Mouse (Mus musculus): Measurements from ENCODE around the gene Hpf1. TPM values are rescaled to one million over a fixed set of nuclear protein-coding genes. Genes with fewer than 3 reads are reported as not detected.

The Hpf1 gene
- polyA plus RNA-seq, 2 experiments, result 54.9 to 94.5 TPM

DNA sequence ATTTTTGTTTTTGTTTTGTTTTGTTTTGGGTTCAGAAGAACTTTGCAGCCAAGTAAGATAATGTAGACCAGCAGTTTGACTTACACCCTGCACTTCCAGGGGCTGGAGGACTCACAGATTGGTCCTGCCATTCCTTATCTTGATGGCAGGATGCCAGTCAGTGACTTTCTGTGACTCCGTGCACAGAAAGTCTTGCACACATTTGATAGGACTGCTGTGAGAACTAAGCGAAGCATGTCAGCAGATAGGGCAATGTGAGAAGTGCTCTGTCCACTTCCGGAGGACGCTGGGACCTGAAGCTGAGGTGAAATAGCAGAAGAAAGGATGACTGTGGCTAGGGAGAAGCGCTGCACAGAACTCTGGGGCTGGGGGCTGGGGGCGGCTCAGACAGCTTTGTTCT, 5.7 kb downstream of the Hpf1 start:
- Histone ChIP-seq H3K9ac (ENCODE audit: low read depth, low read length, severe bottlenecking) (no peak overlapping the region), H3K27me3 (ENCODE audit: control insufficient read depth, insufficient read depth, low read length) (no peaks in the 10 kb centered on the region), H3K4me2 (replicated peaks; ENCODE audit: low read depth, low read length, severe bottlenecking) (no peak overlapping the region), H3K9me3 (ENCODE audit: control insufficient read depth, low read length) (no peaks in the 10 kb centered on the region), H3K4me1 (ENCODE audit: control insufficient read depth, insufficient read depth, low read length) (peaks cover 11% of the 10 kb centered on the region), H3K36me3 (ENCODE audit: control insufficient read depth, insufficient read depth, low read length) (peaks cover 16% of the 10 kb centered on the region; the same call in 1 of the 2 replicates), H3K27ac (replicated peaks; ENCODE audit: low read depth, low read length) (0 out of 2 replicates have a peak overlapping the region, but pooled peaks have one; percentile 13), H3K4me3 (replicated peaks; ENCODE audit: low read length) (no peak overlapping the region)
- no peak for DNase-seq (ENCODE audit: low spot score)
- 86% methylated on average over 6 of the region's 6 CpGs for WGBS
- no peak for ATAC-seq (ENCODE audit: low FRiP score, low read depth)
- TF ChIP-seq POLR2A (IDR thresholded peaks at IDR 0.05; ENCODE audit: borderline replicate concordance, extremely low read depth, insufficient read depth, insufficient read length), result no peak

GRCm38 (mm10) chr8:60900147-60900546, 9.9 kb downstream of the Hpf1 start:
- Histone ChIP-seq H3K4me3 (replicated peaks; ENCODE audit: low read length) (no peak overlapping the region), H3K36me3 (ENCODE audit: control insufficient read depth, insufficient read depth, low read length) (peaks cover 21% of the 10 kb centered on the region), H3K9me3 (ENCODE audit: control insufficient read depth, low read length) (no peaks in the 10 kb centered on the region), H3K27ac (replicated peaks; ENCODE audit: low read depth, low read length) (no peak overlapping the region), H3K4me1 (ENCODE audit: control insufficient read depth, insufficient read depth, low read length) (no peaks in the 10 kb centered on the region), H3K4me2 (replicated peaks; ENCODE audit: low read depth, low read length, severe bottlenecking) (no peak overlapping the region), H3K9ac (ENCODE audit: low read depth, low read length, severe bottlenecking) (no peak overlapping the region), H3K27me3 (ENCODE audit: control insufficient read depth, insufficient read depth, low read length) (no peaks in the 10 kb centered on the region)
- no peak for TF ChIP-seq POLR2A (IDR thresholded peaks at IDR 0.05; ENCODE audit: borderline replicate concordance, extremely low read depth, insufficient read depth, insufficient read length)
- no peak for ATAC-seq (ENCODE audit: low FRiP score, low read depth)
- DNase-seq (ENCODE audit: low spot score), result no peak
- WGBS, result 82% methylated on average over 9 of the region's 9 CpGs

- Histone ChIP-seq H3K9ac (ENCODE audit: low read depth, low read length, severe bottlenecking) (no peak overlapping the region), H3K36me3 (ENCODE audit: control insufficient read depth, insufficient read depth, low read length) (peaks cover 26% of the 10 kb centered on the region), H3K9me3 (ENCODE audit: control insufficient read depth, low read length) (no peaks in the 10 kb centered on the region), H3K27me3 (ENCODE audit: control insufficient read depth, insufficient read depth, low read length) (no peaks in the 10 kb centered on the region), H3K4me2 (replicated peaks; ENCODE audit: low read depth, low read length, severe bottlenecking) (no peak overlapping the region), H3K4me1 (ENCODE audit: control insufficient read depth, insufficient read depth, low read length) (no peaks in the 10 kb centered on the region), H3K27ac (replicated peaks; ENCODE audit: low read depth, low read length) (no peak overlapping the region), H3K4me3 (replicated peaks; ENCODE audit: low read length) (no peak overlapping the region)
- WGBS, result 71% methylated on average over 4 of the region's 4 CpGs
- no peak for DNase-seq (ENCODE audit: low spot score)
- no peak for ATAC-seq (ENCODE audit: low FRiP score, low read depth)
- TF ChIP-seq POLR2A (IDR thresholded peaks at IDR 0.05; ENCODE audit: borderline replicate concordance, extremely low read depth, insufficient read depth, insufficient read length), result no peak
These were observed 21.9 kb downstream of the Hpf1 start for GRCm38 (mm10) chr8:60912081-60912480.

GRCm38 (mm10) chr8:60912554-60912953, 22.3 kb downstream of the Hpf1 start:
- no peak overlapping the region for H3K4me2 ChIP-seq (replicated peaks; ENCODE audit: low read depth, low read length, severe bottlenecking)
- no peak for ATAC-seq (ENCODE audit: low FRiP score, low read depth)

GRCm38 (mm10) chr8:60919069-60919468, 28.9 kb downstream of the Hpf1 start:
- no peaks in the 10 kb centered on the region for H3K4me1 ChIP-seq (ENCODE audit: control insufficient read depth, insufficient read depth, low read length)
- no peak overlapping the region for H3K4me3 ChIP-seq (replicated peaks; ENCODE audit: low read length)
- no peak overlapping the region for H3K9ac ChIP-seq (ENCODE audit: low read depth, low read length, severe bottlenecking)
- no peaks in the 10 kb centered on the region for H3K27me3 ChIP-seq (ENCODE audit: control insufficient read depth, insufficient read depth, low read length)
- no peak for DNase-seq (ENCODE audit: low spot score)
- TF ChIP-seq POLR2A (IDR thresholded peaks at IDR 0.05; ENCODE audit: borderline replicate concordance, extremely low read depth, insufficient read depth, insufficient read length), result no peak
- no peak for ATAC-seq (ENCODE audit: low FRiP score, low read depth)
- no peak overlapping the region for H3K4me2 ChIP-seq (replicated peaks; ENCODE audit: low read depth, low read length, severe bottlenecking)
- H3K27ac ChIP-seq (replicated peaks; ENCODE audit: low read depth, low read length), result no peak overlapping the region
- H3K9me3 ChIP-seq (ENCODE audit: control insufficient read depth, low read length), result no peaks in the 10 kb centered on the region
- 84% methylated on average over 3 of the region's 3 CpGs for whole genome bisulfite sequencing
- H3K36me3 ChIP-seq (ENCODE audit: control insufficient read depth, insufficient read depth, low read length), result peaks cover 10% of the 10 kb centered on the region

More at GRCm38 (mm10) chr8:60912554-60912953, 22.3 kb downstream of the Hpf1 start:
- H3K36me3 ChIP-seq (ENCODE audit: control insufficient read depth, insufficient read depth, low read length), result peaks cover 24% of the 10 kb centered on the region
- no peak for DNase-seq (ENCODE audit: low spot score)
- H3K4me1 ChIP-seq (ENCODE audit: control insufficient read depth, insufficient read depth, low read length), result no peaks in the 10 kb centered on the region
- no peak overlapping the region for H3K9ac ChIP-seq (ENCODE audit: low read depth, low read length, severe bottlenecking)
- H3K9me3 ChIP-seq (ENCODE audit: control insufficient read depth, low read length), result no peaks in the 10 kb centered on the region
- 53% methylated on average over 10 of the region's 10 CpGs for WGBS
- no peak for TF ChIP-seq POLR2A (IDR thresholded peaks at IDR 0.05; ENCODE audit: borderline replicate concordance, extremely low read depth, insufficient read depth, insufficient read length)
- no peak overlapping the region for H3K4me3 ChIP-seq (replicated peaks; ENCODE audit: low read length)
- no peaks in the 10 kb centered on the region for H3K27me3 ChIP-seq (ENCODE audit: control insufficient read depth, insufficient read depth, low read length)
- H3K27ac ChIP-seq (replicated peaks; ENCODE audit: low read depth, low read length), result no peak overlapping the region

DNA sequence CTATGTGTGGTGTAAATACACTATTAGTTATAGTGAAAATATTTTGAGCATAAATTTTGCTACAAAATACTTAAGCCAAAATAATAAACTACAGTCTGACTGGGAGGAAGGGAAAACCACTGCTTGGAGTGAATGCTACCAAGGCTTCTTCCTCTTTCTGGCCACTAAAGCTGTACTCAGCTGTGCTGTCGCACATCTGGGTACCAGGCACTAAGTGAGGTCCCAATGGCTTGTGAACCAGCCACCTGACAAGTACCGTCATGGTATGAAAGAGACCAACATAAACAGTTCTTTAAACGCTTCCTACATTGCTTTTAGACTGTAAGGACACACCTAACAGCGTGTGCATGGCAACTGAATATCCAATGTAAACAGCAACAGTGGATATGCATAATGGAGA, 30.0 kb downstream of the Hpf1 start:
- Histone ChIP-seq H3K36me3 (ENCODE audit: control insufficient read depth, insufficient read depth, low read length) (peaks cover 4% of the 10 kb centered on the region; the same call in 1 of the 2 replicates), H3K27ac (replicated peaks; ENCODE audit: low read depth, low read length) (no peak overlapping the region), H3K4me2 (replicated peaks; ENCODE audit: low read depth, low read length, severe bottlenecking) (no peak overlapping the region), H3K4me3 (replicated peaks; ENCODE audit: low read length) (no peak overlapping the region), H3K9me3 (ENCODE audit: control insufficient read depth, low read length) (no peaks in the 10 kb centered on the region), H3K27me3 (ENCODE audit: control insufficient read depth, insufficient read depth, low read length) (no peaks in the 10 kb centered on the region), H3K9ac (ENCODE audit: low read depth, low read length, severe bottlenecking) (no peak overlapping the region), H3K4me1 (ENCODE audit: control insufficient read depth, insufficient read depth, low read length) (no peaks in the 10 kb centered on the region)
- no peak for TF ChIP-seq POLR2A (IDR thresholded peaks at IDR 0.05; ENCODE audit: borderline replicate concordance, extremely low read depth, insufficient read depth, insufficient read length)
- ATAC-seq (ENCODE audit: low FRiP score, low read depth) (no peak), DNase-seq (ENCODE audit: low spot score) (no peak)
- 77% methylated on average over 4 of the region's 4 CpGs for WGBS

Data from limb, embryonic 14.5 days (tissue).